Mouse (Mus musculus) cortical plate, adult 2 months (tissue): Measurements from ENCODE around the gene Pdlim7. TPM values are rescaled to one million over a fixed set of nuclear protein-coding genes. Genes with fewer than 3 reads are reported as not detected.

Experiments used
- H3K27ac ChIP-seq: fragments of 200-500 bp; 2 replicates; pipeline ENCODE4 v1.5.1; 2012; ENCODE audit warnings: low read length, control low read depth, inconsistent platforms; ENCODE audit not compliant: insufficient read depth
- H3K4me1 ChIP-seq: fragments of 200-500 bp; 2 replicates; pipeline ENCODE4 v1.6.1; 2011; ENCODE audit warnings: low read length; ENCODE audit not compliant: control insufficient read depth, insufficient read depth
- H3K4me3 ChIP-seq: fragments of 200-500 bp; 2 replicates; pipeline ENCODE4 v1.5.1; 2011; ENCODE audit warnings: mild to moderate bottlenecking, low read length, control low read depth; ENCODE audit not compliant: insufficient read depth
- CTCF ChIP-seq: fragments of 200-500 bp; IDR thresholded peaks from 2 replicates; pipeline ENCODE4 v1.5.1; 2011; ENCODE audit warnings: mild to moderate bottlenecking, control low read depth, low read length; ENCODE audit not compliant: insufficient read depth; ENCODE audit errors: extremely low read depth
- POLR2A ChIP-seq: fragments of 200-500 bp; IDR thresholded peaks from 2 replicates; pipeline ENCODE4 v1.6.1; 2011; ENCODE audit warnings: mild to moderate bottlenecking, low read length, control low read depth; ENCODE audit not compliant: insufficient read depth; ENCODE audit errors: extremely low read depth
- polyA plus RNA-seq: library from polyadenylated mRNA; depleted of rRNA; stranded (reverse); fragments of >200 nt; gene quantifications from 2 replicates; pipeline ENCODE4 v1.2.3, GENCODE M21; 2012

Gene Pdlim7
- polyA plus RNA-seq, 1 experiment = 168 TPM

GRCm38 (mm10) chr13:55487578-55488498 is 25.6 kb downstream of the Pdlim7 start, which contains the start of gene Dbn1:
Dbn1 (minus strand) TSS chr13:55488111.
- Histone ChIP-seq H3K4me1 (no peaks in the 10 kb centered on the region), H3K27ac (peak within 1 kb of the TSS; percentile 80), H3K4me3 (peak within 1 kb of the TSS; percentile 68)
- TF ChIP-seq POLR2A (peak; percentile 20; the same call in 1 of the 2 replicates), CTCF (no peak)

DNA sequence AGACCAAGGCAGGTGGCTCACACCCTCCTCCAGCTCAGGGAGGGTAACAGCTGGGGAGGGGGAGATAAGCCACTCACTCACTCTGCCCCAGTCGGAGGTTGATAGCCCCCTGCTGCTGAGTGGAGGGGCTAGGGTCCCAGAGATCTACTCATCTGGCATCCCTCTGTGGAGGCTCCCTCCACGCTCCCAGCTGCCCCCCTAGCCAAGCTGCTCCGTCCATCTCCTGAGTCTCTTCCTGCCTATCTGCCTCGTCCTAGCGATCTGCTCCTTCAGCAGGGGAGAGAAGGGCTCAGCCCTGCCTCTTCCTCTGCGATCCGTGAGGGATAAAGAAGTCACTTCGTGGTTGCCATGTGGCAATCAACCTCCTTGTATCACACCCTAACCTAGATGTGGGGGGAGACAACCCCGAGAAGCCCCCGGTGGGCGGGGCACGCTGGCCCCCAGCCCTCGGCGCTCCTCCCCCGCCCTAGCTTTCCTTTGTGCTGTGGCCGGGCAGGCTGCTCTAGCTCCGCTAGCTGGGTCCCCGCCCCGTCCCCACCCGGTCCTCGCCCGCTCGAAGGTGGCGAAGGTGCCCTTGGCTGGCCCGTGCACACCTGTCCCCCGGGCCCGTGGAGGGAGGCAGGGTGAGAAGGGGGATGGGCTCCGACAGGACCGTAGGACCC is 26.4 kb downstream of the Pdlim7 start:
- TF ChIP-seq POLR2A (0 out of 2 replicates have a peak, but pooled peaks have one; percentile 38), CTCF (no peak)
- Histone ChIP-seq H3K27ac (peak overlapping the region; percentile 80), H3K4me3 (peak overlapping the region; percentile 68), H3K4me1 (no peaks in the 10 kb centered on the region)

- Histone ChIP-seq H3K27ac (0 out of 2 replicates have a peak overlapping the region, but pooled peaks have one; percentile 80), H3K4me1 (no peaks in the 10 kb centered on the region), H3K4me3 (peak overlapping the region; percentile 68)
- no peak for TF ChIP-seq POLR2A
- no peak for TF ChIP-seq CTCF
These were observed 27.3 kb downstream of the Pdlim7 start for GRCm38 (mm10) chr13:55486029-55486794.

- Histone ChIP-seq H3K4me1 (no peaks in the 10 kb centered on the region), H3K27ac (peak overlapping the region; percentile 83), H3K4me3 (peak overlapping the region; percentile 68)
- TF ChIP-seq POLR2A = 0 out of 2 replicates have a peak, but pooled peaks have one; percentile 11
- no peak for TF ChIP-seq CTCF
These were observed 28.9 kb downstream of the Pdlim7 start for GRCm38 (mm10) chr13:55484520-55485088.

DNA sequence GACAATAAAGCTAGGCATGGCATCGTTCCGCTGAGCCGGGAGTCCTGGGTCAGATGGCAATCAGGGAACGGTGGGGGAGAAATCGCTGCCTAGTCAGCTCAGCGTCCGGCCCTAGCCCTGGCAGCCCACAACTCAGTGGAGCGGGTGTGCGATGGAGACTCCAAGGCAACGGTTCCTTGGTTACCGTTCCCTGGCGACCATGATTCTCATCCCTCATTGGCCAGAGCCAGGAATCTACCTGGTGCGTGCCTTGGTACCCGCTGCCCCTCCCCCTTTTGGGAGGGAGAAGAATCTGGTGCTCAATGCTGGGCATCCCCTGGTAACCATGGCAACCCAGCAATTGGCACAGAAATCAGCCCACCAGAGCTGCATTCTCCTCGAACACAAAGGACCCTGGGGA is 29.9 kb downstream of the Pdlim7 start:
- TF ChIP-seq POLR2A (peak; percentile 70; the same call in 1 of the 2 replicates), CTCF (no peak)
- H3K27ac ChIP-seq = peak overlapping the region; percentile 83
- H3K4me1 ChIP-seq = 0 out of 2 replicates have a peak, but pooled peaks cover 3% of the 10 kb centered on the region
- peak overlapping the region; percentile 68 for H3K4me3 ChIP-seq

- Histone ChIP-seq H3K4me3 (peak overlapping the region; percentile 68), H3K27ac (peak overlapping the region; percentile 74), H3K4me1 (0 out of 2 replicates have a peak, but pooled peaks cover 3% of the 10 kb centered on the region)
- TF ChIP-seq CTCF (no peak), POLR2A (no peak)
These were observed 30.4 kb downstream of the Pdlim7 start for GRCm38 (mm10) chr13:55483071-55483470.

- Histone ChIP-seq H3K4me3 (peak overlapping the region; percentile 68; the same call in 1 of the 2 replicates), H3K27ac (no peak overlapping the region), H3K4me1 (0 out of 2 replicates have a peak, but pooled peaks cover 3% of the 10 kb centered on the region)
- TF ChIP-seq CTCF (no peak), POLR2A (no peak)
These were observed 30.9 kb downstream of the Pdlim7 start for GRCm38 (mm10) chr13:55482542-55482941.

- TF ChIP-seq POLR2A (no peak), CTCF (no peak)
- no peak overlapping the region for H3K4me3 ChIP-seq
- H3K4me1 ChIP-seq = peaks cover 5% of the 10 kb centered on the region; the same call in 1 of the 2 replicates
- H3K27ac ChIP-seq = no peak overlapping the region
These were observed 33.5 kb downstream of the Pdlim7 start for GRCm38 (mm10) chr13:55479929-55480328.
